Mouse (Mus musculus) brain, embryonic 14.5 days (tissue): Measurements from ENCODE around the gene Soat1. TPM values are rescaled to one million over a fixed set of nuclear protein-coding genes. Genes with fewer than 3 reads are reported as not detected.
A peak's percentile ranks its signal among the peaks of the same experiment; 100 is the strongest.
"Not testable (repeated sequence)": the region's sequence is repeated elsewhere in the genome, so short reads cannot be mapped to it uniquely, and the experiment has no call there.

ENCODE experiments used
- DNase-seq: peaks from one replicate; pipeline ENCODE4 v3.0.0-alpha.2; 2011; ENCODE audit warnings: low read depth
- CTCF ChIP-seq: fragments of 200-500 bp; IDR thresholded peaks from 2 replicates; pipeline ENCODE4 v1.5.1; 2012; ENCODE audit warnings: inconsistent platforms, mild to moderate bottlenecking, moderate library complexity, borderline replicate concordance; ENCODE audit not compliant: insufficient read depth, insufficient read length; ENCODE audit errors: extremely low read depth
- POLR2A ChIP-seq: fragments of 200-500 bp; IDR thresholded peaks from 2 replicates; pipeline ENCODE4 v1.6.1; 2012; ENCODE audit warnings: mild to moderate bottlenecking, inconsistent platforms, borderline replicate concordance; ENCODE audit not compliant: poor library complexity, insufficient read depth, insufficient read length, severe bottlenecking; ENCODE audit errors: extremely low read depth
- polyA plus RNA-seq: library from polyadenylated mRNA; depleted of rRNA; stranded (reverse); fragments of >200 nt; gene quantifications from 2 replicates; pipeline ENCODE4 v1.2.3, GENCODE M21; 2012; rRNA removed

The Soat1 gene
- polyA plus RNA-seq: 13.0 and 13.4 TPM in 2 replicates

- TF ChIP-seq CTCF (no peak), POLR2A (peak; percentile 69; the same call in 1 of the 2 replicates)
- peak; percentile 95 for DNase-seq
Measured at GRCm38 (mm10) chr1:156473961-156474503, at the start of gene Soat1. Soat1 (minus strand) TSS chr1:156474331.

GRCm38 (mm10) chr1:156523842-156524241 lies 49.7 kb upstream of the Soat1 start, which contains the start of gene Gm10031:
Gm10031 (plus strand) TSS chr1:156524012.
- not testable (repeated sequence) for DNase-seq

- TF ChIP-seq POLR2A: no peak
- no peak for TF ChIP-seq CTCF
- DNase-seq: peak; percentile 11
Measured at GRCm38 (mm10) chr1:156521796-156522517, 47.8 kb upstream of the Soat1 start.

GRCm38 (mm10) chr1:156520136-156520780 lies 46.1 kb upstream of the Soat1 start:
- DNase-seq: no peak
- TF ChIP-seq POLR2A (no peak), CTCF (no peak)

GRCm38 (mm10) chr1:156507753-156508152 lies 33.6 kb upstream of the Soat1 start:
- TF ChIP-seq POLR2A (no peak), CTCF (no peak)
- DNase-seq: no peak

GRCm38 (mm10) chr1:156505901-156506300 lies 31.8 kb upstream of the Soat1 start:
- TF ChIP-seq CTCF: no peak
- TF ChIP-seq POLR2A: no peak
- DNase-seq: no peak

GRCm38 (mm10) chr1:156504945-156505523 lies 30.9 kb upstream of the Soat1 start:
- TF ChIP-seq CTCF (peak; percentile 25; the same call in 1 of the 2 replicates), POLR2A (no peak)
- DNase-seq: no peak

GRCm38 (mm10) chr1:156496910-156497309 lies 22.8 kb upstream of the Soat1 start:
- no peak for TF ChIP-seq POLR2A
- TF ChIP-seq CTCF: no peak
- DNase-seq: no peak

- no peak for TF ChIP-seq POLR2A
- no peak for TF ChIP-seq CTCF
- DNase-seq: no peak
Measured at GRCm38 (mm10) chr1:156495025-156495424, 20.9 kb upstream of the Soat1 start.

- TF ChIP-seq CTCF (no peak), POLR2A (no peak)
- DNase-seq: no peak
Measured at GRCm38 (mm10) chr1:156491226-156491796, 17.2 kb upstream of the Soat1 start.

GRCm38 (mm10) chr1:156488031-156488430 lies 13.9 kb upstream of the Soat1 start:
- DNase-seq: no peak
- TF ChIP-seq CTCF (no peak), POLR2A (no peak)
